Mouse (Mus musculus): ENCODE measurements at regions not wholly inside any gene's neighbourhood (a gene's known extent, or its start where the extent isn't known, plus 50 kb on each side); places are given as distances from the start of the nearest gene placed in this dataset.

- Histone ChIP-seq H3K79me3 (ENCODE audit: low read depth) (no peaks in the 10 kb centered on the region), H3ac (ENCODE audit: control insufficient read depth, insufficient read length, low read depth) (no peak overlapping the region), H3K79me2 (ENCODE audit: control insufficient read depth, insufficient read depth) (no peaks in the 10 kb centered on the region), H3K4me3 (ENCODE audit: insufficient read depth, poor library complexity, severe bottlenecking) (no peak overlapping the region), H3K27me3 (ENCODE audit: control insufficient read depth, insufficient read depth, insufficient read length) (no peaks in the 10 kb centered on the region), H3K36me3 (ENCODE audit: control insufficient read depth, insufficient read depth) (no peaks in the 10 kb centered on the region)
- TF ChIP-seq MYOD1 (IDR thresholded peaks at IDR 0.05; ENCODE audit: control insufficient read depth, insufficient read length, low read depth) (no peak), USF1 (IDR thresholded peaks at IDR 0.05; ENCODE audit: low read depth) (no peak)
Measured at GRCm38 (mm10) chr16:77469903-77470302, 132.0 kb downstream of the Gm11146 start.

- TF ChIP-seq CTCF (IDR thresholded peaks at IDR 0.05; ENCODE audit: control insufficient read depth, insufficient read depth, insufficient read length) (no peak), USF1 (IDR thresholded peaks at IDR 0.05; ENCODE audit: low read depth) (no peak), MAX (IDR thresholded peaks at IDR 0.05) (no peak), CEBPB (IDR thresholded peaks at IDR 0.05; ENCODE audit: low read depth) (no peak), MYOD1 (IDR thresholded peaks at IDR 0.05; ENCODE audit: control insufficient read depth, insufficient read length, low read depth) (no peak), MYOG (IDR thresholded peaks at IDR 0.05; ENCODE audit: control insufficient read depth, extremely low read depth, insufficient read length) (no peak), FOSL1 (IDR thresholded peaks at IDR 0.05; ENCODE audit: insufficient read depth, low read length, poor library complexity, severe bottlenecking) (no peak)
- Histone ChIP-seq H3K4me3 (ENCODE audit: insufficient read depth, poor library complexity, severe bottlenecking) (no peak overlapping the region), H3K79me2 (ENCODE audit: control insufficient read depth, insufficient read depth) (no peaks in the 10 kb centered on the region), H3K36me3 (ENCODE audit: control insufficient read depth, insufficient read depth) (no peaks in the 10 kb centered on the region), H3ac (ENCODE audit: control insufficient read depth, insufficient read length, low read depth) (no peak overlapping the region), H3K27me3 (ENCODE audit: control insufficient read depth, insufficient read depth, insufficient read length) (no peaks in the 10 kb centered on the region), H3K79me3 (ENCODE audit: low read depth) (no peaks in the 10 kb centered on the region)
Measured at GRCm38 (mm10) chr16:77469328-77469875, 132.5 kb downstream of the Gm11146 start.

GRCm38 (mm10) chr16:77467216-77467615, 134.7 kb downstream of the Gm11146 start:
- Histone ChIP-seq H3K79me2 (ENCODE audit: control insufficient read depth, insufficient read depth) (no peaks in the 10 kb centered on the region), H3K27me3 (ENCODE audit: control insufficient read depth, insufficient read depth, insufficient read length) (no peaks in the 10 kb centered on the region), H3K4me3 (ENCODE audit: insufficient read depth, poor library complexity, severe bottlenecking) (no peak overlapping the region), H3ac (ENCODE audit: control insufficient read depth, insufficient read length, low read depth) (no peak overlapping the region), H3K36me3 (ENCODE audit: control insufficient read depth, insufficient read depth) (no peaks in the 10 kb centered on the region), H3K79me3 (ENCODE audit: low read depth) (no peaks in the 10 kb centered on the region)
- TF ChIP-seq FOSL1 (IDR thresholded peaks at IDR 0.05; ENCODE audit: insufficient read depth, low read length, poor library complexity, severe bottlenecking) (no peak), USF1 (IDR thresholded peaks at IDR 0.05; ENCODE audit: low read depth) (no peak), CTCF (IDR thresholded peaks at IDR 0.05; ENCODE audit: control insufficient read depth, insufficient read depth, insufficient read length) (no peak), MYOG (IDR thresholded peaks at IDR 0.05; ENCODE audit: control insufficient read depth, extremely low read depth, insufficient read length) (no peak), MYOD1 (IDR thresholded peaks at IDR 0.05; ENCODE audit: control insufficient read depth, insufficient read length, low read depth) (no peak), CEBPB (IDR thresholded peaks at IDR 0.05; ENCODE audit: low read depth) (no peak), MAX (IDR thresholded peaks at IDR 0.05) (no peak)

- H3K79me2 ChIP-seq (ENCODE audit: control insufficient read depth, insufficient read depth): no peaks in the 10 kb centered on the region
- H3K36me3 ChIP-seq (ENCODE audit: control insufficient read depth, insufficient read depth): no peaks in the 10 kb centered on the region
- H3ac ChIP-seq (ENCODE audit: control insufficient read depth, insufficient read length, low read depth): no peak overlapping the region
- H3K4me3 ChIP-seq (ENCODE audit: insufficient read depth, poor library complexity, severe bottlenecking): no peak overlapping the region
- H3K27me3 ChIP-seq (ENCODE audit: control insufficient read depth, insufficient read depth, insufficient read length): no peaks in the 10 kb centered on the region
- no peaks in the 10 kb centered on the region for H3K79me3 ChIP-seq (ENCODE audit: low read depth)
- TF ChIP-seq CEBPB (IDR thresholded peaks at IDR 0.05; ENCODE audit: low read depth): no peak
- TF ChIP-seq CTCF (IDR thresholded peaks at IDR 0.05; ENCODE audit: control insufficient read depth, insufficient read depth, insufficient read length): no peak
- TF ChIP-seq MAX (IDR thresholded peaks at IDR 0.05): no peak
- TF ChIP-seq MYOD1 (IDR thresholded peaks at IDR 0.05; ENCODE audit: control insufficient read depth, insufficient read length, low read depth): no peak
- TF ChIP-seq USF1 (IDR thresholded peaks at IDR 0.05; ENCODE audit: low read depth): no peak
- TF ChIP-seq FOSL1 (IDR thresholded peaks at IDR 0.05; ENCODE audit: insufficient read depth, low read length, poor library complexity, severe bottlenecking): no peak
- TF ChIP-seq MYOG (IDR thresholded peaks at IDR 0.05; ENCODE audit: control insufficient read depth, extremely low read depth, insufficient read length): no peak
Measured at GRCm38 (mm10) chr16:77464623-77465022, 137.3 kb downstream of the Gm11146 start.

GRCm38 (mm10) chr16:77461922-77462321, 140.0 kb downstream of the Gm11146 start:
- Histone ChIP-seq H3ac (ENCODE audit: control insufficient read depth, insufficient read length, low read depth) (no peak overlapping the region), H3K79me3 (ENCODE audit: low read depth) (no peaks in the 10 kb centered on the region), H3K4me3 (ENCODE audit: insufficient read depth, poor library complexity, severe bottlenecking) (no peak overlapping the region), H3K27me3 (ENCODE audit: control insufficient read depth, insufficient read depth, insufficient read length) (no peaks in the 10 kb centered on the region), H3K36me3 (ENCODE audit: control insufficient read depth, insufficient read depth) (no peaks in the 10 kb centered on the region), H3K79me2 (ENCODE audit: control insufficient read depth, insufficient read depth) (no peaks in the 10 kb centered on the region)
- no peak for TF ChIP-seq MYOD1 (IDR thresholded peaks at IDR 0.05; ENCODE audit: control insufficient read depth, insufficient read length, low read depth)
- TF ChIP-seq CTCF (IDR thresholded peaks at IDR 0.05; ENCODE audit: control insufficient read depth, insufficient read depth, insufficient read length): no peak
- no peak for TF ChIP-seq USF1 (IDR thresholded peaks at IDR 0.05; ENCODE audit: low read depth)

GRCm38 (mm10) chr16:77461459-77461858, 140.4 kb downstream of the Gm11146 start:
- Histone ChIP-seq H3K36me3 (ENCODE audit: control insufficient read depth, insufficient read depth) (no peaks in the 10 kb centered on the region), H3K4me3 (ENCODE audit: insufficient read depth, poor library complexity, severe bottlenecking) (no peak overlapping the region), H3K27me3 (ENCODE audit: control insufficient read depth, insufficient read depth, insufficient read length) (no peaks in the 10 kb centered on the region), H3K79me3 (ENCODE audit: low read depth) (no peaks in the 10 kb centered on the region), H3ac (ENCODE audit: control insufficient read depth, insufficient read length, low read depth) (no peak overlapping the region), H3K79me2 (ENCODE audit: control insufficient read depth, insufficient read depth) (no peaks in the 10 kb centered on the region)
- no peak for TF ChIP-seq MYOD1 (IDR thresholded peaks at IDR 0.05; ENCODE audit: control insufficient read depth, insufficient read length, low read depth)
- no peak for TF ChIP-seq USF1 (IDR thresholded peaks at IDR 0.05; ENCODE audit: low read depth)
- TF ChIP-seq MYOG (IDR thresholded peaks at IDR 0.05; ENCODE audit: control insufficient read depth, extremely low read depth, insufficient read length): no peak
- TF ChIP-seq CEBPB (IDR thresholded peaks at IDR 0.05; ENCODE audit: low read depth): no peak
- no peak for TF ChIP-seq CTCF (IDR thresholded peaks at IDR 0.05; ENCODE audit: control insufficient read depth, insufficient read depth, insufficient read length)
- TF ChIP-seq MAX (IDR thresholded peaks at IDR 0.05): no peak
- no peak for TF ChIP-seq FOSL1 (IDR thresholded peaks at IDR 0.05; ENCODE audit: insufficient read depth, low read length, poor library complexity, severe bottlenecking)
